Mouse (Mus musculus): ENCODE measurements at regions not wholly inside any gene's neighbourhood (a gene's known extent, or its start where the extent isn't known, plus 50 kb on each side); places are given as distances from the start of the nearest gene placed in this dataset.

GRCm38 (mm10) chr12:25338771-25339170 is 241.8 kb upstream of the Id2 start:
- WGBS: 90% methylated on average over 1 of the region's 1 CpGs
- no peak overlapping the region for H3K27ac ChIP-seq (replicated peaks)
- H3K4me3 ChIP-seq (ENCODE audit: low read depth, low read length): no peak overlapping the region
- no peaks in the 10 kb centered on the region for H3K4me1 ChIP-seq (replicated peaks; ENCODE audit: control insufficient read depth, insufficient read depth)
- TF ChIP-seq CTCF (IDR thresholded peaks at IDR 0.05; ENCODE audit: low read depth) (0 out of 2 replicates have a peak, but pooled peaks have one; percentile 24), EP300 (optimal IDR thresholded peaks at IDR 0.05) (no peak)
- H3K36me3 ChIP-seq (ENCODE audit: control insufficient read depth, insufficient read depth, low read length): no peaks in the 10 kb centered on the region
- DNase-seq (ENCODE audit: low spot score) (no peak), ATAC-seq (ENCODE audit: low FRiP score, low TSS enrichment) (no peak)
- H3K27me3 ChIP-seq (ENCODE audit: control insufficient read depth, insufficient read depth, low read length): no peaks in the 10 kb centered on the region
- H3K9me3 ChIP-seq (ENCODE audit: control insufficient read depth, low read length): no peaks in the 10 kb centered on the region
- H3K9ac ChIP-seq (ENCODE audit: low read length): no peak overlapping the region
- H3K4me2 ChIP-seq (replicated peaks; ENCODE audit: low read depth): no peak overlapping the region

GRCm38 (mm10) chr12:25335930-25336329 is 239.0 kb upstream of the Id2 start:
- no peaks in the 10 kb centered on the region for H3K4me1 ChIP-seq (replicated peaks; ENCODE audit: control insufficient read depth, insufficient read depth)
- 51% methylated on average over 2 of the region's 2 CpGs for WGBS
- H3K4me3 ChIP-seq (ENCODE audit: low read depth, low read length): no peak overlapping the region
- H3K9me3 ChIP-seq (ENCODE audit: control insufficient read depth, low read length): no peaks in the 10 kb centered on the region
- no peak overlapping the region for H3K4me2 ChIP-seq (replicated peaks; ENCODE audit: low read depth)
- H3K9ac ChIP-seq (ENCODE audit: low read length): no peak overlapping the region
- ATAC-seq (ENCODE audit: low FRiP score, low TSS enrichment) (no peak), DNase-seq (ENCODE audit: low spot score) (no peak)
- TF ChIP-seq EP300 (optimal IDR thresholded peaks at IDR 0.05) (no peak), CTCF (IDR thresholded peaks at IDR 0.05; ENCODE audit: low read depth) (no peak)
- H3K27ac ChIP-seq (replicated peaks): no peak overlapping the region
- H3K36me3 ChIP-seq (ENCODE audit: control insufficient read depth, insufficient read depth, low read length): no peaks in the 10 kb centered on the region
- H3K27me3 ChIP-seq (ENCODE audit: control insufficient read depth, insufficient read depth, low read length): no peaks in the 10 kb centered on the region

GRCm38 (mm10) chr12:25335069-25335468 is 238.1 kb upstream of the Id2 start:
- H3K4me3 ChIP-seq (ENCODE audit: low read depth, low read length): no peak overlapping the region

GRCm38 (mm10) chr12:25332384-25333035 is 235.6 kb upstream of the Id2 start:
- Histone ChIP-seq H3K36me3 (ENCODE audit: control insufficient read depth, insufficient read depth, low read length) (no peaks in the 10 kb centered on the region), H3K27me3 (ENCODE audit: control insufficient read depth, insufficient read depth, low read length) (no peaks in the 10 kb centered on the region), H3K4me3 (ENCODE audit: low read depth, low read length) (no peak overlapping the region), H3K9me3 (ENCODE audit: control insufficient read depth, low read length) (no peaks in the 10 kb centered on the region), H3K9ac (ENCODE audit: low read length) (no peak overlapping the region), H3K4me1 (replicated peaks; ENCODE audit: control insufficient read depth, insufficient read depth) (no peaks in the 10 kb centered on the region), H3K4me2 (replicated peaks; ENCODE audit: low read depth) (no peak overlapping the region), H3K27ac (replicated peaks) (no peak overlapping the region)
- WGBS: 86% methylated on average over 11 of the region's 11 CpGs
- no peak for TF ChIP-seq CTCF (IDR thresholded peaks at IDR 0.05; ENCODE audit: low read depth)
- DNase-seq (ENCODE audit: low spot score) (no peak), ATAC-seq (ENCODE audit: low FRiP score, low TSS enrichment) (no peak)

More at GRCm38 (mm10) chr12:25335069-25335468, 238.1 kb upstream of the Id2 start:
- H3K4me2 ChIP-seq (replicated peaks; ENCODE audit: low read depth): no peak overlapping the region
- H3K36me3 ChIP-seq (ENCODE audit: control insufficient read depth, insufficient read depth, low read length): no peaks in the 10 kb centered on the region
- 65% methylated on average over 5 of the region's 5 CpGs for WGBS
- TF ChIP-seq CTCF (IDR thresholded peaks at IDR 0.05; ENCODE audit: low read depth) (no peak), EP300 (optimal IDR thresholded peaks at IDR 0.05) (no peak)
- H3K27me3 ChIP-seq (ENCODE audit: control insufficient read depth, insufficient read depth, low read length): no peaks in the 10 kb centered on the region
- no peak overlapping the region for H3K27ac ChIP-seq (replicated peaks)
- H3K9me3 ChIP-seq (ENCODE audit: control insufficient read depth, low read length): no peaks in the 10 kb centered on the region
- no peak overlapping the region for H3K9ac ChIP-seq (ENCODE audit: low read length)
- H3K4me1 ChIP-seq (replicated peaks; ENCODE audit: control insufficient read depth, insufficient read depth): no peaks in the 10 kb centered on the region
- peak; percentile 33 for DNase-seq (ENCODE audit: low spot score)
- ATAC-seq (ENCODE audit: low FRiP score, low TSS enrichment): peak; percentile 66; the same call in 1 of the 2 replicates

GRCm38 (mm10) chr12:25330004-25330708 is 233.2 kb upstream of the Id2 start:
- Histone ChIP-seq H3K9ac (ENCODE audit: low read length) (no peak overlapping the region), H3K27me3 (ENCODE audit: control insufficient read depth, insufficient read depth, low read length) (no peaks in the 10 kb centered on the region), H3K4me1 (replicated peaks; ENCODE audit: control insufficient read depth, insufficient read depth) (no peaks in the 10 kb centered on the region), H3K27ac (replicated peaks) (no peak overlapping the region), H3K9me3 (ENCODE audit: control insufficient read depth, low read length) (no peaks in the 10 kb centered on the region), H3K36me3 (ENCODE audit: control insufficient read depth, insufficient read depth, low read length) (no peaks in the 10 kb centered on the region), H3K4me3 (ENCODE audit: low read depth, low read length) (no peak overlapping the region), H3K4me2 (replicated peaks; ENCODE audit: low read depth) (no peak overlapping the region)
- TF ChIP-seq EP300 (optimal IDR thresholded peaks at IDR 0.05): no peak
- TF ChIP-seq CTCF (IDR thresholded peaks at IDR 0.05; ENCODE audit: low read depth): no peak
- no peak for DNase-seq (ENCODE audit: low spot score)
- ATAC-seq (ENCODE audit: low FRiP score, low TSS enrichment): no peak
- WGBS: 63% methylated on average over 5 of the region's 5 CpGs

GRCm38 (mm10) chr12:25325901-25326300 is 229.0 kb upstream of the Id2 start:
- WGBS: 89% methylated on average over 3 of the region's 3 CpGs
- Histone ChIP-seq H3K36me3 (ENCODE audit: control insufficient read depth, insufficient read depth, low read length) (no peaks in the 10 kb centered on the region), H3K9ac (ENCODE audit: low read length) (no peak overlapping the region), H3K27ac (replicated peaks) (no peak overlapping the region), H3K4me3 (ENCODE audit: low read depth, low read length) (no peak overlapping the region), H3K27me3 (ENCODE audit: control insufficient read depth, insufficient read depth, low read length) (no peaks in the 10 kb centered on the region), H3K4me2 (replicated peaks; ENCODE audit: low read depth) (no peak overlapping the region), H3K4me1 (replicated peaks; ENCODE audit: control insufficient read depth, insufficient read depth) (no peaks in the 10 kb centered on the region), H3K9me3 (ENCODE audit: control insufficient read depth, low read length) (no peaks in the 10 kb centered on the region)
- no peak for ATAC-seq (ENCODE audit: low FRiP score, low TSS enrichment)
- TF ChIP-seq CTCF (IDR thresholded peaks at IDR 0.05; ENCODE audit: low read depth): no peak
- TF ChIP-seq EP300 (optimal IDR thresholded peaks at IDR 0.05): no peak
- no peak for DNase-seq (ENCODE audit: low spot score)

Measured in stomach, postnatal 0 days (tissue).